Mouse (Mus musculus) erythroblast, embryonic 14.5 days (primary cell): ENCODE measurements around the gene Sik1. TPM values are rescaled to one million over a fixed set of nuclear protein-coding genes. Genes with fewer than 3 reads are reported as not detected.

Source experiments
- H3K27me3 ChIP-seq: 2 replicates; pipeline ENCODE4 v1.6.1; 2012; ENCODE audit warnings: inconsistent platforms; ENCODE audit not compliant: control insufficient read depth
- H3K36me3 ChIP-seq: 2 replicates; pipeline ENCODE4 v1.6.1; 2012; ENCODE audit warnings: mild to moderate bottlenecking, inconsistent platforms; ENCODE audit not compliant: control insufficient read depth
- H3K4me1 ChIP-seq: 2 replicates; pipeline ENCODE4 v1.6.1; 2012; ENCODE audit warnings: inconsistent platforms; ENCODE audit not compliant: control insufficient read depth
- H3K4me3 ChIP-seq: replicated peaks from 2 replicates; pipeline ENCODE3; 2012; ENCODE audit warnings: moderate library complexity, mild to moderate bottlenecking, inconsistent platforms
- H3K9me3 ChIP-seq: 2 replicates; pipeline ENCODE4 v1.6.1; 2012; ENCODE audit warnings: low read length, inconsistent platforms, mixed read lengths; ENCODE audit not compliant: control insufficient read depth
- GATA1 ChIP-seq: IDR thresholded peaks from 2 replicates; pipeline ENCODE4 v1.6.1; 2012; ENCODE audit warnings: low read length, inconsistent platforms, mixed read lengths
- TAL1 ChIP-seq: IDR thresholded peaks from 3 replicates; pipeline ENCODE4 v1.6.1; 2012; ENCODE audit warnings: low read length, inconsistent platforms, mixed read lengths
- polyA plus RNA-seq: library from polyadenylated mRNA; stranded (reverse); fragments of >175 nt; gene quantifications from 2 replicates; pipeline ENCODE4 v1.2.3, GENCODE M21; 2012

Sik1 gene
- polyA plus RNA-seq, 1 experiment = 0.87 TPM

DNA sequence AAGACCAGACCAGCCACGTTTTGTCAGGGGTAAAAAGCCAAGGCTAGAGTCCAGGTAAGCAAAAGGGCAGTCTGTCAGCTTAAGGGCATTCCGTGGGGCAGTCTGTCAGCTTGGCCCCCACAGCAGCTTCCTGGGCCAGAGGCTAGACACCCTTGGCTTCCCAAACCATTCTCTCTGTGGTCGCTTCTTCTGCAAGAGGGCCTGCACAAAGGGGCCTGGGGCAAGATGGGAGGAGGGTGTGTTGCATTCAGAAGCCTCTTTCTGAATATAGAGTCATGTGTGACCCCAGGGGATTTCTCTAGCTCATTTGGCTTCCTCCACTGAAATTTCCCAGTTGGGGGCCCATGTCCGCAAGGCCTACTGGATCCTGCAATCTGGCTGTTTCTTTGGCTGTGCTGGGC lies 21.6 kb upstream of the Sik1 start:
- H3K4me3 ChIP-seq = no peak overlapping the region
- H3K36me3 ChIP-seq = no peaks in the 10 kb centered on the region
- no peak for TF ChIP-seq GATA1
- no peak for TF ChIP-seq TAL1
- no peaks in the 10 kb centered on the region; the same call in none of the 2 replicates for H3K4me1 ChIP-seq
- no peaks in the 10 kb centered on the region for H3K9me3 ChIP-seq
- no peaks in the 10 kb centered on the region; the same call in 1 of the 2 replicates for H3K27me3 ChIP-seq

DNA sequence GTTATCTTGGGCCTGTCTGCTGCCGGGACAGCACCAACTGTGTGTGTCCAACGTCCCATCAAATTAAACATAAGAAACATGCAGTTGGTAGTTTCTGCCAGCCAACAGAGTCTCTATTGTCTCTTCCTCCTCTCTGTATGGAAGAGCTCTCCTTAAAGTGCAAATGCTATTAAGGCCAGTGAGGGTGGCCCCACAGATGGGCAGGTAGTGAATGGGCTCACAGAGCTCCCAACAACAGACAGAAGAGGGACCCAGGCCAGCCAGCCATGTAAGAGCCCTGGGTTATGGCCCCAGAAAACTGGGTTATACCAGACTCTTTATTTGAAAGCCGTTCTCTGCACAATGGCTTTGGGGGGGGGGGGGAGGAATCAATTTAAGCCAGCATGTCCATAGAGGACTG lies 21.2 kb upstream of the Sik1 start:
- no peak overlapping the region for H3K4me3 ChIP-seq
- no peaks in the 10 kb centered on the region for H3K36me3 ChIP-seq
- no peak for TF ChIP-seq TAL1
- no peak for TF ChIP-seq GATA1
- no peaks in the 10 kb centered on the region for H3K9me3 ChIP-seq
- no peaks in the 10 kb centered on the region; the same call in 1 of the 2 replicates for H3K27me3 ChIP-seq
- no peaks in the 10 kb centered on the region; the same call in none of the 2 replicates for H3K4me1 ChIP-seq

DNA sequence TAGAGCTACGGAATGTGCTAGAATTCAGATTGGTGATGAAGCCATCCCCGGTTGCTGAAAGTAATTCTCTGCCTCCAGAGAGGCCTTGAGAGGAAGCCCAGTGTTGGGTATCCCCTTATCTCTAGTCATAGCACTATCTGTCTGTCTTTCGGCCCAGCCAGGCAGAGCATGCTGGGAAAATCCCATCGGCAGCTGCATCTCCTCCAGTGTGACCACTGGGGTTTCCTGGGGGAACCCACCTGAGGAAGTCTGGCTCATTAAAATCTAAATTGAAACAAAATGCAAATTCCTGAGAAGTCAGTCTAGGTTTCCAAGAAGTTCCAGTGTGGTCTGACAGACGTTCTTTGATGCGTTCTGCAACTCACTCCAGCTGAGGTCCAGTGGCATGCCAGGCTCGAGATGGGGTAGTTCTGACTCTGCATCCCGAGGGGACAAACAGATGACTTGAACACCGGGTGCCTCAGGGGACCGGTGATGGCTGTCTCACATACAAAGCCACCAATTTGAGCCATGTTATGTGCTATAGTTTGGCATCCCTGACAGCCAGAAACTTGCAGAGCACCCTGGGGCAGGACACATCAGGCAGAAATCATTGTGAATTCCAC lies 19.8 kb upstream of the Sik1 start:
- no peaks in the 10 kb centered on the region for H3K9me3 ChIP-seq
- H3K36me3 ChIP-seq = no peaks in the 10 kb centered on the region
- peaks cover 7% of the 10 kb centered on the region for H3K4me1 ChIP-seq
- H3K27me3 ChIP-seq = peaks cover 4% of the 10 kb centered on the region; the same call in 1 of the 2 replicates
- TF ChIP-seq TAL1 = no peak
- no peak for TF ChIP-seq GATA1
- H3K4me3 ChIP-seq = no peak overlapping the region

DNA sequence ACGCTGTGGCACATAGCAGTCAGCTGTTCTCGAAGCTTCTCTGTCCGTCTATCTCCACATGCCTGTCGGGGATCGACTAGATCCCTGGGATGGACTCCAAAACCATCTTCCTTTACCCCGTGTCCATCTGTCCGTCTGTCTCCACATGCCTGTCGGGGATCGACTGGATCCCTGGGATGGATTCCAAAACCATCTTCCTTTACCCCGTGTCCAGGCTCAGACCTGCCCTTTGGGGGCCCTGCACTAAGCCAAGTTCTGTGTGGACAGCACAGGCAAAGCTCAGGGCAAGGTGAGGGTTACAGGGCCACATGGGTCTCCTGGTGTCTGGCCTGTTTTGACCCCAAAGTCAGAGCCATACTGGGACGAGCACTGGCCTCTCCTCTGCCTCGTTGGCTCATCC lies 19.1 kb upstream of the Sik1 start:
- Histone ChIP-seq H3K36me3 (no peaks in the 10 kb centered on the region), H3K4me3 (no peak overlapping the region), H3K27me3 (peaks cover 4% of the 10 kb centered on the region; the same call in 1 of the 2 replicates), H3K9me3 (no peaks in the 10 kb centered on the region), H3K4me1 (peaks cover 7% of the 10 kb centered on the region)
- TF ChIP-seq GATA1 (no peak), TAL1 (no peak)

DNA sequence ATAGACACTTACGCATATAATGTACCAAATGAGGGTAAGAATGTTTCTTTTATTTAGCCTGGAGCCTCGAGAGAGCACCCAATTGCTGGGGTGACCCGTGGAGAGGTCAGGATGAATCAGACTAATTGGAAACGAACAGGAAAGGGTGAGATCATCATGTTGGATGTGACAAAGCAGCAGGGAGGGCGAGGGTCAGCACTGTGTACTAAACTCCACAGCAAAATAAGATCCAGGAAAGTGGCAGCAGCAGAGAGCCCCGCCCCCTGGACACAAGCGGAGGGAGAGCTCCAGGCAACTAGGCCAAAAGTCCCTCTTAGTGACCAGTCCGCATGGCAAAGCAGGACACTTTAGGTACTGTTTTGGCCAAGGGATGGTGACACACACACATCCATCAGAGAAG lies 18.4 kb upstream of the Sik1 start:
- Histone ChIP-seq H3K4me3 (no peak overlapping the region), H3K36me3 (no peaks in the 10 kb centered on the region), H3K4me1 (peaks cover 7% of the 10 kb centered on the region), H3K9me3 (no peaks in the 10 kb centered on the region), H3K27me3 (peaks cover 4% of the 10 kb centered on the region; the same call in 1 of the 2 replicates)
- no peak for TF ChIP-seq TAL1
- no peak for TF ChIP-seq GATA1

DNA sequence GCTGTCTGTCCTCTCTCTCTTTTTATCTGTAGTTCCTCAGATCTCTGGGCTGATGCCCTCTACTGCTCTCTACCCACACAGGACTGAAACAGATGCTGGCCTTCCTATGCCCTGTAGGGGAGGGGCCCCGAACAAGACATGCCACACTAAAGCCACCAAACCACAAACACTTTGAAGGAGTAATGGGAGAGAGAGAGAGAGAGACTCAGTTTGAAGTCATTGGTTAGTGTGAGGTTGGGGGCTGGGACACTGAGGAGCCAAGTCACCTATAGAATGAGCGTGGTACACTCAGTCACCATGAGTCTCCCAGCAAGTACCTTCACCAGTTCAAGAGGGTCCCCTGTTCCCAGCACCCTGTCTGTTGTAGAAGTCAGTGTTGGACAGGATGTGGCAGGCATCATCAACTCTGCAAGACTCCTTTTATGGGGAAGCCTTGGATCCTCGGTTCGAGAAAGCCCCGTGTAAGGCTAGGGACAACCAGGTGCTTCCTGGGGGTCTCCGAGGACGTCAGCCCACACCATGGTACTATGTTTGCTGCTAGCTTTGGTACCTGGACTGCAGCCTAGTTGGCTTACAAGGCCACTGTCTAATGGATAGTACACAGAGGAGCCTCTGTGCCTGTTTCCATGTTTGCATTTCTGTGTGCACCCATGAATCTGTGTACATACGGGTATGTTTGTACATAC lies 17.7 kb upstream of the Sik1 start:
- no peak overlapping the region for H3K4me3 ChIP-seq
- H3K36me3 ChIP-seq = no peaks in the 10 kb centered on the region
- no peaks in the 10 kb centered on the region for H3K9me3 ChIP-seq
- TF ChIP-seq TAL1 (no peak), GATA1 (no peak)
- H3K4me1 ChIP-seq = peaks cover 7% of the 10 kb centered on the region
- peaks cover 4% of the 10 kb centered on the region; the same call in 1 of the 2 replicates for H3K27me3 ChIP-seq

- no peak overlapping the region for H3K4me3 ChIP-seq
- H3K9me3 ChIP-seq = no peaks in the 10 kb centered on the region
- TF ChIP-seq GATA1 = no peak
- no peak for TF ChIP-seq TAL1
- H3K27me3 ChIP-seq = peaks cover 4% of the 10 kb centered on the region; the same call in 1 of the 2 replicates
- peaks cover 7% of the 10 kb centered on the region for H3K4me1 ChIP-seq
- no peaks in the 10 kb centered on the region for H3K36me3 ChIP-seq
These were observed 17.2 kb upstream of the Sik1 start for GRCm38 (mm10) chr17:31872826-31873165.

- TF ChIP-seq GATA1 (no peak), TAL1 (no peak)
- H3K9me3 ChIP-seq = no peaks in the 10 kb centered on the region
- no peak overlapping the region for H3K4me3 ChIP-seq
- H3K4me1 ChIP-seq = peaks cover 7% of the 10 kb centered on the region
- no peaks in the 10 kb centered on the region for H3K36me3 ChIP-seq
- H3K27me3 ChIP-seq = peaks cover 4% of the 10 kb centered on the region; the same call in 1 of the 2 replicates
These were observed 16.6 kb upstream of the Sik1 start for GRCm38 (mm10) chr17:31871968-31872825.

DNA sequence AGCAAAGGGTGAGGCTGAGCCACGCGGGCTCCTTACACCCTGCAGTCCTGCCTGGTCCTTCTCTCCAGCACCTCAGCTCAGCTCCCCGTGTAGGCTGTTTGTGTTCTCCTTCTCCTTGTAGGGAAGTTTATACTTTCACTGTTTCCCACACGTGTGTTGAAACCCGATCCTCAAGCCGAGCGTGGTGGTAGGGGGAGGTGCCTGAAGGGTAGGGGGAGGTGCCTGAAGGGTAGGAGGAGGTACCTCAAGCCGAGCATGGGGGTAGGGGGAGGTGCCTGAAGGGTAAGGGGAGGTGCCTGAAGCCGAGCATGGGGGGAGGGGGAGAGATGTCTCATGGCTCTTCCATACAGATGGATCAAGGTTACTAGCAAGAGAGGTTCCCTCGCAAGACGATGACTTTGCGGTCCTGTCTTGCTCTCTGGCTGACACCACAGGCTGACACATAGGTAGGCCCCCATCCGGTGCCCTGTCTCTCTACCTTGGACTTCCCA lies 15.4 kb upstream of the Sik1 start:
- Histone ChIP-seq H3K4me3 (no peak overlapping the region), H3K4me1 (peaks cover 7% of the 10 kb centered on the region), H3K9me3 (no peaks in the 10 kb centered on the region), H3K27me3 (peaks cover 4% of the 10 kb centered on the region; the same call in 1 of the 2 replicates), H3K36me3 (no peaks in the 10 kb centered on the region)
- TF ChIP-seq GATA1 = no peak
- no peak for TF ChIP-seq TAL1
